Mouse (Mus musculus): ENCODE measurements around the gene Hddc3. TPM values are rescaled to one million over a fixed set of nuclear protein-coding genes. Genes with fewer than 3 reads are reported as not detected.
A peak's percentile ranks its signal among the peaks of the same experiment; 100 is the strongest.

The Hddc3 gene
- total RNA-seq (2021) = 10 to 100 TPM; 45.5 to 46.6 TPM
- long read RNA-seq, experiment 1, transcript Hddc3-201 (4 exons, 1,510 nt) = major isoform, 22 of 35 reads
- long read RNA-seq, experiment 1, partial matches to known transcripts = 2 of 35 reads
- long read RNA-seq, experiment 1, other reads (novel, unspliced or antisense) = 5 of 35 reads
- long read RNA-seq, experiment 2, transcript Hddc3-201 (4 exons, 1,510 nt) = major isoform, 13 of 17 reads
- long read RNA-seq, experiment 2, partial matches to known transcripts = 0 of 17 reads
- long read RNA-seq, experiment 2, other reads (novel, unspliced or antisense) = 3 of 17 reads

DNA sequence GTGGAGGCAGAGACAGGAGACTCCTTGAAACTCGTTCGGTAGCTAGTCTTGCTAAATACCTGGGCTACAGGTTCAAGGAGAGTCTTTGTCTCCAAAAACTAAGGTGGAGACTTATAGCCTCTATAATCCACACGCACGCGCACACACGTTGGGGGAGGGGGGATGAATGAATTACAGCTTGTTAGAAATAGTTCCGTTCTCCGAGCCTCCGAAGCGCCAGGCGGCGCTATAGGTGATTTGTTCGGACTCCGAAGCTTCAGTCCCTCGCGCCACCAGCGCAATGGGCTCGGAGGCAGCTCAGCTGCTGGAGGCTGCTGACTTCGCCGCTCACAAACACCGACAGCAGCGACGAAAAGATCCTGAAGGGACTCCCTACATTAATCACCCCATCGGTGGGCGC is at the start of gene Hddc3:
Hddc3 (plus strand) TSS at position 247 of the 400 bp plus-strand sequence.
- Histone ChIP-seq H3K4me3 (peak within 1 kb of the TSS; percentile 66), H3K27ac (peak within 1 kb of the TSS; percentile 96)
- peak; percentile 89 for TF ChIP-seq CTCF (conservative IDR thresholded peaks at IDR 0.05)
- peak; percentile 94 to 96 for DNase-seq (ENCODE audit: low spot score in 2 of 2)

DNA sequence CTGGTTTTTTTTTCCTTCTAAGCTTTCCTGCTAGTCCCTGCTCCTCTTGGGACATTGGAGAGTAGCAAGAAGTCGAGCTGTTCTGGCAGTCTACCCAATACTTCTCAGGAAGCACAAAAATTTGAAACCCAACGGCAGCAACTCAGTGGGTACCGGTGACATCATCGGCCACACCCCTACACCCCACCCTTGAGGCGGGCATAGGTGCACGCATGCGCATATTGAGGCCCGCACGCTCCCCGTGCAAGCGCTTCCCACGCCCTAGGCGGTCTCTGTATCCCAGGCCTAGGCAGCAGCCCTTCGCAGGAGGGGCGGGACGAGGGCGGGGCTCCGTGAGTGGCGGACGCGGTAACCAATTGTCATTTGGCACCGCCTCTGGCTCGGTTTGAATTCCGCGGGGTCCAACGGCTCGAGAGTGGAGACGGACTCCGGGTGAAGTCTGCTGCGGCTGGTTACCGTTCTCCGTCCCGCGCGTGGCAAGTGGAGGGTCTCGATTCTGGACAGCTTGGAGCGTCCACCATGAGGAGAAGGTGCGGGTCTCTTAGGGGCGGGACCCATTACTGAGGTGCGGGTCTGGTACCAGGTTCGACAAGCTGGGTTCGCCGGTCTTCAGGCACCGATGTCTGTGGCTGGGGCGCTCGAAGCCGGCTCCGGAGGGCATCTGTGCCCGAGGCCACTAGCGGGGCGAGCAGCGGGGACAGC is 48.7 kb upstream of the Hddc3 start, which contains the start of gene Prc1:
Prc1 (plus strand) TSS at position 389 of the 702 bp plus-strand sequence.
- peak within 1 kb of the TSS; percentile 60 for H3K4me3 ChIP-seq
- peak within 1 kb of the TSS; percentile 61; the same call in 1 of the 2 replicates for H3K27ac ChIP-seq
- peak; percentile 98 for DNase-seq (ENCODE audit: low spot score in 2 of 2)
- no peak for TF ChIP-seq CTCF (conservative IDR thresholded peaks at IDR 0.05)

- no peak for DNase-seq (ENCODE audit: low spot score in 2 of 2)
- no peak for TF ChIP-seq CTCF (conservative IDR thresholded peaks at IDR 0.05)
- H3K27ac ChIP-seq = no peak overlapping the region
- peak overlapping the region; percentile 60 for H3K4me3 ChIP-seq
Measured at GRCm38 (mm10) chr7:80294764-80295648, 47.9 kb upstream of the Hddc3 start.

DNA sequence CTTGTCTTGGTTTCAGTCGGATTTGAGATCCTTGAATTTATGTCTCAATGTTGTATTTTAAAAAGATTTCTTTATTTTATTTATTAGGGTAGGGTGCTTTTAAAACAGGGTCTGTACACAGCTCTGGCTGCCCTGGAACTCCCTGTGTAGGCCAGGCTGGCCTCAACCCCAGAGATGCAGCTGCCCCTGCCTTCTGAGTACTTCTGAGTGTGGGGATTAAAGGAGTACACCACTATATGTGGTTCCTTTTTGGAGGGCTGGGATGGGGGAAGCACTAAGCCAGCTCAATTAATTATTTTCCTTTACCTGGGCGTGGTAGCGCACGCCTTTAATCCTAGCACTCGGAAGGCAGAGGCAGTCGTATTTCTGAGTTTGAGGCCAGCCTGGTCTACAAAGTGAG is 46.4 kb upstream of the Hddc3 start:
- TF ChIP-seq CTCF (conservative IDR thresholded peaks at IDR 0.05) = no peak
- DNase-seq (ENCODE audit: low spot score in 2 of 2) = no peak
- no peak overlapping the region for H3K27ac ChIP-seq
- H3K4me3 ChIP-seq = no peak overlapping the region

DNA sequence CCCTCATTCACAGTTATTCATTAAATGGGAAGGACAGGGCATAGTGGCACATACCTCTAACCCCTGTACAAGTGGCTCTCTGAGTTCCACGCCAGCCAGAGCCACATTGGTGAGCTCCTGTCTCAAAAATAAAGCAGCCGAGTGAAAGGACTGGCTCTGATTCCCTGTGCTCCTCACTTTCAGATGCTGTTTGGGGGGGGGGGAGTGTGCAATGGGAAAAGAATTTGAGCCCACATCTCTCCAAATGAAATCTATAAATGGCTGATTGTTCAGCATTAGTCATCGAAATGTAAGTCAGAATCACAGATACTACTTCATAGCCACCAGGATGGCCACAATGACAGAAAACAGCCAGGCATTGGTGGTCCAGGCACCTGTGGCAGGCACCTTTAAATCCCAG is 45.9 kb upstream of the Hddc3 start:
- no peak for TF ChIP-seq CTCF (conservative IDR thresholded peaks at IDR 0.05)
- no peak for DNase-seq (ENCODE audit: low spot score in 2 of 2)
- H3K27ac ChIP-seq = no peak overlapping the region
- H3K4me3 ChIP-seq = no peak overlapping the region

- no peak for DNase-seq (ENCODE audit: low spot score in 2 of 2)
- no peak overlapping the region for H3K27ac ChIP-seq
- TF ChIP-seq CTCF (conservative IDR thresholded peaks at IDR 0.05) = no peak
- H3K4me3 ChIP-seq = no peak overlapping the region
Measured at GRCm38 (mm10) chr7:80298754-80299153, 44.1 kb upstream of the Hddc3 start.

DNA sequence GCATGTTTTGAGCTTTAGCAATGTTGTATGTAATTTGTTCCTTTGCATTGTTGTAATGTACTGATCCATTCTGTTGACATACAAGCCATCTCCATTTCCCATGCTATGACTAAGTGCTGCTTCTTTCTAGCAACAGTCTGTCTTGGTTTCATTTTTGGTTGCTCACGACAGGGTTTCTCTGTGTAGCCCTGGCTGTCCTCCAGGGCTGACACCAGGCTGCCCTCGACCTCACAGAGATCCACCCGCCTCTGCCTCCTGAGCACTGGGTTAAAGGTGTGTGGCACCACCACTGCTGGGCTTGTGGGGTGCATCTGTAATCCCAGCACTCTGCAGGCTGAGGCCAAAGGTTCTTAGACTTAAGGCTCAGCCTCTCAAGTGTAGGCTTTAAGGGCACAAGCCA is 43.3 kb upstream of the Hddc3 start:
- DNase-seq (ENCODE audit: low spot score in 2 of 2) = no peak
- no peak overlapping the region for H3K4me3 ChIP-seq
- H3K27ac ChIP-seq = no peak overlapping the region
- TF ChIP-seq CTCF (conservative IDR thresholded peaks at IDR 0.05) = no peak

GRCm38 (mm10) chr7:80301522-80301921 is 41.4 kb upstream of the Hddc3 start:
- peak; percentile 20; the same call in 1 of the 2 replicates for TF ChIP-seq CTCF (conservative IDR thresholded peaks at IDR 0.05)
- Histone ChIP-seq H3K27ac (no peak overlapping the region), H3K4me3 (no peak overlapping the region)
- no peak for DNase-seq (ENCODE audit: low spot score in 2 of 2)

GRCm38 (mm10) chr7:80307766-80308165 is 35.1 kb upstream of the Hddc3 start:
- DNase-seq (ENCODE audit: low spot score in 2 of 2) = no peak
- TF ChIP-seq CTCF (conservative IDR thresholded peaks at IDR 0.05) = peak; percentile 35
- no peak overlapping the region for H3K4me3 ChIP-seq
- H3K27ac ChIP-seq = no peak overlapping the region

GRCm38 (mm10) chr7:80310771-80311170 is 32.1 kb upstream of the Hddc3 start:
- DNase-seq (ENCODE audit: low spot score in 2 of 2) = no peak
- TF ChIP-seq CTCF (conservative IDR thresholded peaks at IDR 0.05) = no peak
- Histone ChIP-seq H3K4me3 (no peak overlapping the region), H3K27ac (no peak overlapping the region)

- Histone ChIP-seq H3K27ac (no peak overlapping the region), H3K4me3 (no peak overlapping the region)
- no peak for DNase-seq (ENCODE audit: low spot score in 2 of 2)
- no peak for TF ChIP-seq CTCF (conservative IDR thresholded peaks at IDR 0.05)
Measured at GRCm38 (mm10) chr7:80315733-80316132, 27.2 kb upstream of the Hddc3 start.

DNA sequence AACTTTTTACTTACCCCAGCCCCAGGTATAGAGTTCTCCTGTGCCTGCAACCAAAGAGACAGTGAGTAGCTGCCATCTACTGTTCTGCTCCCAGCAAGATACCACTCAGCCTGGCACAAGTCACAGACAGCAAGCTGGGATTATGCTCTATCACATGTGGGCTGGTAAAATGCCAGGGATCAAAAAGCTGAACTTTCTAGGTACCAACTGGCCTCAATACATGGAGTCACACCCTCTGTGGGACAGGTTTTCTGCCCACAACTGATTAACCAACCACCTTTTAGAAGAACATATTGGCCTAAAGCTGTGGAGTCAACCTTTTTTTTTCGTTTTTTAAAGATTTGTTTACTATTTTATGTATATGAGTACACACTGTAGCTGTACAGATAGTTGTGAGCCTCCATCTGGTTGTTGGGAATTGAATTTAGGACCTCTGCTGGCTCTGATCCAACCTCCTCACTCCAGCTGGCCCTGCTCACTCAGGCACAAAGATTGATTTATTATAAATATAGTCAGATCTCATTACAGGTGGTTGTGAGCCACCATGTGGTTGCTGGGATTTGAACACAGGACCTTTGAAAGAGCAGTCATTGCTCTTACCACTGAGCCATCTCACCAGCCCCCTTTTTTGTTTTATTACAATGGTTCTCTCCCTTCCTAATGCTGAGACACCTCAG is 25.3 kb upstream of the Hddc3 start:
- Histone ChIP-seq H3K4me3 (no peak overlapping the region), H3K27ac (no peak overlapping the region)
- no peak for DNase-seq (ENCODE audit: low spot score in 2 of 2)
- TF ChIP-seq CTCF (conservative IDR thresholded peaks at IDR 0.05) = no peak; the same call in 1 of the 2 replicates
